Mouse (Mus musculus): ENCODE data around the gene Llcfc1. TPM values are rescaled to one million over a fixed set of nuclear protein-coding genes. Genes with fewer than 3 reads are reported as not detected.

Llcfc1 gene
- polyA plus RNA-seq, 1 experiment from 2014 or later: not detected

DNA sequence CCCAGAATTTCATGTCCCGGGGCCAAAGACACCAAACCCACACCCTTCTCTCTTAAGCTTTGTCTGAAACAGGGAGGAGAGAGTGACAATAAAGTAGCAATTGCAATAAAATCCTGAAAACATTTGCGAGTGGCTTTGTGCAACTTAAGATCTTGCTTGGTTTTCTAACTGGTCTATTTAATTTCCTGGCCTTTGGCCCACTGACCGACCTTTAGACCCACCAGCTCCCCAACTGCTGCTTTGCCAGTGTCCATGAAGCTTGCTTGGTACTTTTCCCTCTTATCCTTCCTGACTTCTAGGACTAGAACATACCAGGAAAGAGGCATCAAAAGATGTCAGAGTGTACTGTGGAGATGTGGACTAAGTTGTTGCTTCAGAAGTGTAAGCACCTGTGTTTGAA lies 1.4 kb downstream of the Llcfc1 start:
- no peak overlapping the region for H3K4me2 ChIP-seq (ENCODE audit: low read depth, low read length)
- TF ChIP-seq EP300 (IDR thresholded peaks at IDR 0.05; ENCODE audit: low read depth): no peak
- TF ChIP-seq CTCF (IDR thresholded peaks at IDR 0.05; ENCODE audit: low read depth): no peak
- ATAC-seq (no peak), DNase-seq (no peak)
- H3K27me3 ChIP-seq (ENCODE audit: insufficient read depth, low read length): no peaks in the 10 kb centered on the region
- no peaks in the 10 kb centered on the region for H3K4me1 ChIP-seq (ENCODE audit: insufficient read depth)
- H3K9ac ChIP-seq (replicated peaks): no peak overlapping the region
- no peak overlapping the region for H3K27ac ChIP-seq (ENCODE audit: low read depth)
- H3K9me3 ChIP-seq (ENCODE audit: low read length): no peaks in the 10 kb centered on the region
- no peak overlapping the region for H3K4me3 ChIP-seq (ENCODE audit: low read depth, low read length)
- H3K36me3 ChIP-seq (replicated peaks; ENCODE audit: insufficient read depth, low read length): peaks cover 31% of the 10 kb centered on the region
- WGBS (ENCODE audit: insufficient replicate concordance): 83% methylated on average over 3 of the region's 3 CpGs

- no peak for DNase-seq
- H3K4me3 ChIP-seq (ENCODE audit: low read depth, low read length): no peak overlapping the region
- H3K4me1 ChIP-seq (ENCODE audit: insufficient read depth): no peaks in the 10 kb centered on the region
- H3K9me3 ChIP-seq (ENCODE audit: low read length): no peaks in the 10 kb centered on the region
- no peak overlapping the region for H3K9ac ChIP-seq (replicated peaks)
- TF ChIP-seq EP300 (IDR thresholded peaks at IDR 0.05; ENCODE audit: low read depth): no peak
- TF ChIP-seq CTCF (IDR thresholded peaks at IDR 0.05; ENCODE audit: low read depth): no peak
- peaks cover 52% of the 10 kb centered on the region for H3K36me3 ChIP-seq (replicated peaks; ENCODE audit: insufficient read depth, low read length)
- H3K27ac ChIP-seq (ENCODE audit: low read depth): no peak overlapping the region
- H3K4me2 ChIP-seq (ENCODE audit: low read depth, low read length): no peak overlapping the region
- no peak for ATAC-seq
- no peaks in the 10 kb centered on the region for H3K27me3 ChIP-seq (ENCODE audit: insufficient read depth, low read length)
These were observed 8.0 kb downstream of the Llcfc1 start for GRCm38 (mm10) chr6:41692200-41692599.

DNA sequence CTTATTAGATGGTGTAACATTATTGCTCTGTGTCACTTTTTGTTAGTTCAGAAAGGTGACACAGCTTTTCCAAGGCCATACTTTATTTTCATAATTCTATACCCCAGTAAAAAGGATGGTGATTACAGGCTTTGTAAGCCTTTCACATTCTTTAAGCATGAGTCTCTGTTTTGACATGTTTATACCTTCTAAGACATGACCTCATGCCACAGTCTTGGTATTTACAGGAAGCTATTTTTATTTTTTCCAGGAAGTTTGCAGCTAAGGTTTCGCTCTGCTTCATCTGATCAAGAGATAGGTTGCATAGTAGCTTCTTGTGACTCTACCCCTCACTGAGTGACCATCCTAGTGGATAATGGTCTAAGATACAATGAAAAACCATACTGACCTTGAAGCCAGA lies 10.2 kb downstream of the Llcfc1 start:
- no peak overlapping the region for H3K4me3 ChIP-seq (ENCODE audit: low read depth, low read length)
- ATAC-seq (no peak), DNase-seq (no peak)
- H3K9me3 ChIP-seq (ENCODE audit: low read length): no peaks in the 10 kb centered on the region
- WGBS (ENCODE audit: insufficient replicate concordance): 84% methylated on average over 1 of the region's 1 CpGs
- H3K27me3 ChIP-seq (ENCODE audit: insufficient read depth, low read length): no peaks in the 10 kb centered on the region
- H3K9ac ChIP-seq (replicated peaks): no peak overlapping the region
- H3K4me1 ChIP-seq (ENCODE audit: insufficient read depth): no peaks in the 10 kb centered on the region
- peaks cover 48% of the 10 kb centered on the region for H3K36me3 ChIP-seq (replicated peaks; ENCODE audit: insufficient read depth, low read length)
- no peak overlapping the region for H3K27ac ChIP-seq (ENCODE audit: low read depth)
- H3K4me2 ChIP-seq (ENCODE audit: low read depth, low read length): no peak overlapping the region
- no peak for TF ChIP-seq EP300 (IDR thresholded peaks at IDR 0.05; ENCODE audit: low read depth)
- no peak for TF ChIP-seq CTCF (IDR thresholded peaks at IDR 0.05; ENCODE audit: low read depth)

DNA sequence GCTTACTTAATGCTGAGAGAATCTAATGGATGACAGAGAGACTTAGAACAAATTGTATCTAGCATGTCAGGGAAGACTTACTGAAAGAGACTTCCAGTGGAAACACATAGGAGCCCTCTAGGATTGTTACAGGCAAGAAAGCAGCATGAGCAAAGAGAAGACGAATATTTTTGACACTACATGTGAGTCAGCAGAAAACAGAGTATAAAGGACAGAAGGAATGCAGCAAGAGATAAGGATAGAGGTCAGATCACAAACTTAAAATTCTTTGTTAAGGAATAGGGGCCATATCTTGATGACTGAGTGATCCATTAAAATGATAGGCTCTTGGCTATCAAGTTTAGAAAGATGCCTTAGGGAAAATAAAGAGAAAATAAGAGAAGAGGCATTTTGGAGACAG lies 17.0 kb downstream of the Llcfc1 start:
- ATAC-seq (no peak), DNase-seq (no peak)
- no peak overlapping the region for H3K27ac ChIP-seq (ENCODE audit: low read depth)
- WGBS (ENCODE audit: insufficient replicate concordance): 32% methylated on average over 1 of the region's 1 CpGs
- peak overlapping the region; percentile 64 for H3K4me3 ChIP-seq (ENCODE audit: low read depth, low read length)
- peak overlapping the region; percentile 70 for H3K4me2 ChIP-seq (ENCODE audit: low read depth, low read length)
- peaks cover 32% of the 10 kb centered on the region for H3K36me3 ChIP-seq (replicated peaks; ENCODE audit: insufficient read depth, low read length)
- H3K9ac ChIP-seq (replicated peaks): peak overlapping the region; percentile 77
- H3K27me3 ChIP-seq (ENCODE audit: insufficient read depth, low read length): no peaks in the 10 kb centered on the region
- no peak for TF ChIP-seq CTCF (IDR thresholded peaks at IDR 0.05; ENCODE audit: low read depth)
- no peak for TF ChIP-seq EP300 (IDR thresholded peaks at IDR 0.05; ENCODE audit: low read depth)
- peaks cover 12% of the 10 kb centered on the region; the same call in 1 of the 2 replicates for H3K4me1 ChIP-seq (ENCODE audit: insufficient read depth)
- no peaks in the 10 kb centered on the region for H3K9me3 ChIP-seq (ENCODE audit: low read length)

- TF ChIP-seq EP300 (IDR thresholded peaks at IDR 0.05; ENCODE audit: low read depth) (no peak), CTCF (IDR thresholded peaks at IDR 0.05; ENCODE audit: low read depth) (peak; percentile 67)
- no peaks in the 10 kb centered on the region for H3K9me3 ChIP-seq (ENCODE audit: low read length)
- H3K36me3 ChIP-seq (replicated peaks; ENCODE audit: insufficient read depth, low read length): peaks cover 27% of the 10 kb centered on the region
- ATAC-seq: peak; percentile 28
- DNase-seq: peak; percentile 68
- peak overlapping the region; percentile 77 for H3K9ac ChIP-seq (replicated peaks)
- H3K27ac ChIP-seq (ENCODE audit: low read depth): peak overlapping the region; percentile 90
- H3K4me1 ChIP-seq (ENCODE audit: insufficient read depth): peaks cover 12% of the 10 kb centered on the region; the same call in 1 of the 2 replicates
- H3K4me2 ChIP-seq (ENCODE audit: low read depth, low read length): peak overlapping the region; percentile 70
- H3K4me3 ChIP-seq (ENCODE audit: low read depth, low read length): peak overlapping the region; percentile 64
- H3K27me3 ChIP-seq (ENCODE audit: insufficient read depth, low read length): no peaks in the 10 kb centered on the region
- WGBS (ENCODE audit: insufficient replicate concordance): 47% methylated on average over 2 of the region's 2 CpGs
These were observed 18.7 kb downstream of the Llcfc1 start for GRCm38 (mm10) chr6:41702928-41703327.

DNA sequence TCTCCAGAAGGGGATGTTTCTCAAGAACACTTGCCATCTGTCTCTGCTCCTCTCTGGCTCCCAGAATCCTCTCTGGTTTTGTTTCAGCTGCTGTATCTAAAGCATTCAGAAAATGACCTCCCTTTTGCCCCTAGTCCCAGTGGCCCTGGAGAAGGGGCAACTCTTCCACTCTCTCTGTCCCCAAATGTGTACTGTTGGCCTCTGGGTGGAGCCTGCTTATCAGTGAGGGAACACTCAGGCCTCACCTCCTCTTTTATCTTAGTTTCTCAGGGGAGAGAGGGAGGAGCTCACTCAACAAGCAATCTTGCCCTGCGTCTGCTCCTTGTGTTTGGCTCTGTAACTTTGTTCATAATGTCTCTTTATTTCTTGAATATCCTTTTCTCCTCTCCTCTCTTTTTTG lies 19.9 kb downstream of the Llcfc1 start, which contains the start of gene Kel:
Gene Kel, minus strand, starts transcription at position 217 of the 400 bp plus-strand sequence.
- WGBS (ENCODE audit: insufficient replicate concordance): 32% methylated on average over 1 of the region's 1 CpGs
- Histone ChIP-seq H3K4me2 (ENCODE audit: low read depth, low read length) (peak within 1 kb of the TSS; percentile 70), H3K4me3 (ENCODE audit: low read depth, low read length) (peak within 1 kb of the TSS; percentile 64), H3K27ac (ENCODE audit: low read depth) (peak within 1 kb of the TSS; percentile 90), H3K36me3 (replicated peaks; ENCODE audit: insufficient read depth, low read length) (peaks cover 17% of the 10 kb centered on the region), H3K9ac (replicated peaks) (peak within 1 kb of the TSS; percentile 77), H3K9me3 (ENCODE audit: low read length) (no peaks in the 10 kb centered on the region), H3K4me1 (ENCODE audit: insufficient read depth) (peaks cover 12% of the 10 kb centered on the region; the same call in 1 of the 2 replicates), H3K27me3 (ENCODE audit: insufficient read depth, low read length) (no peaks in the 10 kb centered on the region)
- ATAC-seq (peak; percentile 86), DNase-seq (peak; percentile 63)
- TF ChIP-seq EP300 (IDR thresholded peaks at IDR 0.05; ENCODE audit: low read depth) (peak; percentile 97), CTCF (IDR thresholded peaks at IDR 0.05; ENCODE audit: low read depth) (peak; percentile 24; the same call in 1 of the 2 replicates)
